Mouse (Mus musculus) lung, adult 2 months (tissue): ENCODE data around the gene Gspt1. TPM values are rescaled to one million over a fixed set of nuclear protein-coding genes. Genes with fewer than 3 reads are reported as not detected.
"Not testable (repeated sequence)": the region's sequence is repeated elsewhere in the genome, so short reads cannot be mapped to it uniquely, and the experiment has no call there.

Experiments
- DNase-seq: peaks from one replicate; pipeline ENCODE4 v3.0.0; 2022
- H3K4me1 ChIP-seq: fragments of 200-500 bp; 2 replicates; pipeline ENCODE4 v1.6.1; 2011; ENCODE audit warnings: low read length; ENCODE audit not compliant: control insufficient read depth, insufficient read depth
- H3K4me3 ChIP-seq: fragments of 200-500 bp; replicated peaks from 2 replicates; pipeline ENCODE3; 2011; ENCODE audit warnings: low read depth, mild to moderate bottlenecking, control low read depth, low read length; ENCODE audit errors: extremely low read depth
- CTCF ChIP-seq: fragments of 200-500 bp; IDR thresholded peaks from 2 replicates; pipeline ENCODE4 v1.5.1; 2011; ENCODE audit warnings: mild to moderate bottlenecking, low read length, control low read depth; ENCODE audit not compliant: insufficient read depth
- POLR2A ChIP-seq: fragments of 200-500 bp; IDR thresholded peaks from 2 replicates; pipeline ENCODE4 v1.6.1; 2011; ENCODE audit warnings: low read depth, mild to moderate bottlenecking, control low read depth, low read length, borderline replicate concordance; ENCODE audit errors: extremely low read depth
- WGBS: fragments of 180-500 bp; shearing (Covaris S2); methylation state at CpG from one replicate; pipeline ENCODE4 v1.1.7; 2018; 5-methylcytosine and 5-hydroxymethylcytosine counted together
- polyA plus RNA-seq: library from polyadenylated mRNA; depleted of rRNA; stranded (reverse); fragments of >200 nt; gene quantifications from 2 replicates; pipeline ENCODE4 v1.2.3, GENCODE M21; 2012; rRNA removed

Gspt1 gene
- 23.5 and 33.7 TPM in 2 replicates for polyA plus RNA-seq

DNA sequence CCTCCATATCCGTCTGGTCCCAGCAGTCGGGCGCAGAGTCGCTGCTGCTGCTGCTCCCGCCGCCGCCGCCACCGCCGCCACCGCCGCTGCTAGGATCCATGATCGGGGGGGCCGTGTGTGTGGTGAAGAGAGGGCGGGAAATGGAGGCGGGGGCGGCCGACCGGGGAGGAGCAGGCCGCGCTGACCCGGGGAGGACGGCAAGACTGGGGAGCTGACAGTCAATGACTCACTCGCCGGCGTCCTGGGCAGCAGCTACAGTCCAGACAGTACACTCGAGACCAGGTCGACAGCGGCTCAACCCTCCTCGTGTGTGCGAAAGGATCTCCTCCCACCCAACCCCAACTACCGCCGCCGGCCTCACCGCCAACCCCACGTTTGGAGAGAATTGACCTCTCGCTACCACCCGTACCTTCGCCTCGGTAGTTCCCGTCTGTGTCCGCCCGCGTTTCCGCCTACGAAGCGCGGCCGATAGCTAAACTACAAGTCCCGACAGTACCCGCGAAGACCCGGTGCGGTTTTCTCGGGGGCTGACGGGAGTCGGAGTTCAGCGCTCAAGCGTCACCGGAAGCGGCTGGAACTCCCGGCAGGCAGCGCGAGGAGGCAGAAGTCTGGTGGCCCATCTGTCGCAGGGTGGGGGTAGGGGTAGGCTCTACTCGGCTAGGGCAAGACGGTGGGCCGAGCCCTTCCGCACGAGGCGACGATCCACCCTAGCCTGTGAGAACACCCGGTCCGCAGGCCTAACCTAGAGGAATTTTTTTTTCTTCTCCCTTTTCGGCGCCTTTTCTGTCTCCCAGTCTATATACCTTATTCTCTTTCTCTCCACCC is at the start of gene Gspt1:
Gspt1 (minus strand) TSS at position 428 of the 825 bp plus-strand sequence.
- TF ChIP-seq POLR2A, result peak; percentile 96
- no peak for TF ChIP-seq CTCF
- Histone ChIP-seq H3K4me1 (peaks cover 6% of the 10 kb centered on the region), H3K4me3 (peak within 1 kb of the TSS; percentile 93)
- under 1% methylated on average over 76 of the region's 76 CpGs for WGBS
- peak; percentile 95 for DNase-seq

DNA sequence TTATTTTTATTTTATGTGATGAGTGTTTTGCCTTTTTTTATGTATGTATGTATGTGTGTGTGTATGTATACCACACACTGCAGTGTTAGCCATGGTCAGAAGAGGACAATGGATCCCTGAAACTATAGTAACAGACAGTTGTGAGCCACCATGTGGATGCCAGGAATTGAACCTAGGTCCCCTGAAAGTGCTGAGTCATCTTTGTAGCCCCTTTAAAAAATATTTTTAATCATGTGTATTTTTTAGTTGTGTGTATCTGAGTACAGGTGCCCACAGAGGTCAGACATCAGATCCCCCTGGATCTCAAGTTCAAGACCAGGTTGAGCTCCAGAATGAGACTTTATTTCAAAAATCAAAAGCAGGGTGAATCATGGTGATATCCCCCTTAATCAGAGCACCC is 49.6 kb upstream of the Gspt1 start:
- Histone ChIP-seq H3K4me3 (no peak overlapping the region), H3K4me1 (no peaks in the 10 kb centered on the region)
- no peak for DNase-seq
- TF ChIP-seq POLR2A (no peak), CTCF (no peak)

DNA sequence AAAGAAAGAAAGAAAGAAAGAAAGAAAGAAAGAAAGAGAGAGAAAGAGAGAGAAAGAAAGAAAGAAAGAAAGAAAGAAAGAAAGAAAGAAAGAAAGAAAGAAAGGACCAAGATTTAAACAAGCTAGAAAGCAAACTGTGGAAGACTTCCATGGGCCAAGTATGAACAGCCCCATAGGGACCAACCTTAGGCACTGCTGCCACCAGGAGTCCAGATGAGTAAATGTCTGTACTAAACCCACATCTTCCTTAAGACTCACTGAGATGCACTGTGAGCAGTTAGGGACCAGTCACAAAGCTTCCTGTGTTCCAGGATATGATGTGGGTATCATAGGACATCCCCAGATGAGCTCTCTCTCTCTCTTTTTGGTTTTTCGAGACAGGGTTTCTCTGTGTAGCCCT is 43.6 kb upstream of the Gspt1 start:
- not testable (repeated sequence) for DNase-seq

DNA sequence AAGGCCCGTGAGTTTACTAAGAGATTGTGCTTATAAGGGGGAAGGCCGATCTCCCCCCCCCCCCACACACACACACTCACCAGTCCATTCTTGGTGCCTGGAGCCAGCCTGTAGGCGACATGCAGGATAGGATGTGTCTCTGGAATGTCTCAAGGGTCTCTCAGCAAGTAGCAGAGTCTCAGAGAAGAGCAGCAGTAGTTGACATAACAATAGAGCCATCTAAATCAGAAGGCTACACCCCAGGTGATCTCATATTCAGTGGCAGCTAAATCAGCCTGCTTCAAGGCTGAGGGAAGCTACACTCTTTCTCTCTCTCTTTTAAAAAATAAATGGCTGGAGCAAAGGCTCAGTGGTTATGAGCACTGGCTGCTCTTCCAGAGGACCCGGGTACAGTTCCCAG is 41.5 kb upstream of the Gspt1 start:
- H3K4me1 ChIP-seq, H3K4me3 ChIP-seq, DNase-seq: not testable (repeated sequence)
- 80% methylated on average over 4 of the region's 4 CpGs for WGBS

More for the DNA sequence above, 43.6 kb upstream of the Gspt1 start:
- 57% methylated on average over 1 of the region's 1 CpGs for WGBS
- TF ChIP-seq CTCF, result peak; percentile 13; the same call in 1 of the 2 replicates
- H3K4me3 ChIP-seq, H3K4me1 ChIP-seq: not testable (repeated sequence)

DNA sequence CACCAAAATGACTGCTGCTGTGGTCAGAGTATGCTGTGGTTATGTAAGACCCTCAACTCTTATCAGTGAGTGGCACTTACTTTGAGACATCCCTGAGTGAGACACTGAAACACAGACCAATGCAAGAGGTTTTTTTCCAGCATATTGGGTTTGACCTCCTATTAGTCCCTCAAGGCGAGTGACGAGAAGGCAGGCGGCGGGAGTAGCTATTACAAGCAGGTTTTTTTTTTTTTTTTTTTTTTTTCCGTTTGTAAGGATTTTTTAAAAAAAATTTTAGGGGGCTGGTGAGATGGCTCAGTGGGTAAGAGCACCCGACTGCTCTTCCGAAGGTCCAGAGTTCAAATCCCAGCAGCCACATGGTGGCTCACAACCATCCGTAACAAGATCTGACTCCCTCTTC is 34.7 kb upstream of the Gspt1 start:
- DNase-seq, H3K4me3 ChIP-seq, H3K4me1 ChIP-seq: not testable (repeated sequence)
- WGBS, result 91% methylated on average over 8 of the region's 8 CpGs

DNA sequence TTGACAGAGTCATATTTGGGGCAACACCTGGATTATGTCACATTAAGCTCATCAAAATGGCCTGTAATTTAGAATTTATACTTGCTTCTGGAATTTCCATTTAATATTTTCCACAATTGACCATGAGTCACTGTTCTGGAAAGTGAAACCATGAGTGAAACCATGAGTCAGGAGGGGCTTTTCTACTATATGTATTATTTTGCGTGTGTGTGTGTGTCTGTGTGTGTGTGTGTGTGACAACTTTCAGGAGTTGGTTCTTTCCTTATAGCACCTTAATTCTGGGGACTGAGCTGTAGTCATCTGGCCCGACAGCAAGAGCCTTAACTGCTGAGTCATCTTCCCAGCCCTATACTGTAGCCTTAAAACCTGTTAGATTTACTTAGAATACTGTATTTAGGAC is 31.8 kb upstream of the Gspt1 start:
- Histone ChIP-seq H3K4me1 (no peaks in the 10 kb centered on the region), H3K4me3 (no peak overlapping the region)
- DNase-seq, result no peak
- TF ChIP-seq POLR2A, result no peak
- no peak for TF ChIP-seq CTCF
- WGBS, result 80% methylated on average over 2 of the region's 2 CpGs

DNA sequence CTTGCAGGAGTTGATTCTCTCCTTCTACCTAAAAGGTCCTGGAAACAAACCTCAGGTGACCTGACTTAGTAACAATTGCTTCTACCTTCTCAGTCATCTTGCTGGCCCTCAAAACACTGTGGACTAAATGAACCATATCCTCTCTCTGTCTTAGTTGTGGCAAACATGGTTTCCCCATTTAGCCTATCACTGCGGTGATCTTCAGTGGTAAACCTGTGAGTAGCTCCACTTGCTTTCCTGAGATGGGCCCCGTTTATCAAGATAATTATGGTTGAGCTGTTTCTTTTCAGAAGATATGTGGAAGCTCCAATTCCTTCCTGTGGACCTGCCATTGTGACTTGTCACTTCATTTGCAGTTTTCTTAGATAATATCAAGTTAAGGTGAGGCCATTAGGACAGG is 30.8 kb upstream of the Gspt1 start:
- H3K4me1 ChIP-seq, result no peaks in the 10 kb centered on the region
- 73% methylated on average over 2 of the region's 2 CpGs for WGBS
- no peak for TF ChIP-seq POLR2A
- no peak for TF ChIP-seq CTCF
- no peak for DNase-seq
- H3K4me3 ChIP-seq, result no peak overlapping the region

DNA sequence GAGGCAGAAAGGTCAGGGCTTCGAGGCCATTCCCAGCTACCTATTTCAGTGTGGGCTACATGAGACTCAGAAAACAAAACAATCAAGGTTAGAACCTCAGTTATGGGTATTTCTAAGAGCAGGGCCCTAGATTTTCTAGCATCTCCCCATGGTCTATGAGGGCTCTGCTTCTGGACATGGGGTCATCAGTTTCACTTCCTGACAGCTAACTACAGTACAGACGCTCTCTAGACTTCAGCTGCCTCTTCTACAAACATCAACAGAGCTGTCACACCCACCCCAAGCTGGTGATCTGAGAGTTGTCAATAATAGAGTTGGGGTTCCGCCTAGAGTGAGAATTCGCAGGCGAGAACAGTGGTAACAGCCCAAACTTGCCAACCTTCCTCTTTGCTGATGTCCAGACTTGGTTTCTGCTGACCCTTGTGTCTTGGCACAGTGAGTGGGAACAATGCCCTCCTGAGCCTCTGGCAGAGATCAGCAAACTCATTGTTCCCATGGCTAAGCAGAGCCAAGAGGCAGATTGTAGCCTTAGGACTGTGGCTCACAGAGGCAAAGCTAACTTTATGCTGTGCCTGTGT is 28.6 kb upstream of the Gspt1 start:
- no peak for TF ChIP-seq POLR2A
- Histone ChIP-seq H3K4me1 (no peaks in the 10 kb centered on the region), H3K4me3 (no peak overlapping the region)
- 71% methylated on average over 5 of the region's 5 CpGs for WGBS
- DNase-seq, result no peak

DNA sequence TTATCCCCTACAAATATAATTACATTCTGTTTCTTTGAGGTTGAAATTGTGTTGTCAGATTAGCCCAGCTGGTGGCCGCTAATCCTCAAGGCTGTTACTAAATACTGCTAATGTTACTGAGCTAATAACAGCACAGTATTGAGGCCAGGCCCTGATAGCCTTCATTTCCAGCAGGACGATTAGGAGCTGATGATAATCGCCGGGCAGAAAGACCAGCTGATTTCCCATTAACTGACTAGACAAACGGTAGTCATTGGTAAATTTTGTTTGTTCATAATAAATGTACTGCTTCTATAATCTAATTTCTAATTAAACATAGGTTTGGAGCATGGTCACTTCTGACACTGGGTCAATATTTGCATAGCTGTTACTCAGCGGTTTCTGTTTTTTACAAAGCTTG is 24.7 kb upstream of the Gspt1 start:
- Histone ChIP-seq H3K4me3 (no peak overlapping the region), H3K4me1 (no peaks in the 10 kb centered on the region)
- 66% methylated on average over 6 of the region's 6 CpGs for WGBS
- no peak for TF ChIP-seq CTCF
- no peak for TF ChIP-seq POLR2A
- no peak for DNase-seq

DNA sequence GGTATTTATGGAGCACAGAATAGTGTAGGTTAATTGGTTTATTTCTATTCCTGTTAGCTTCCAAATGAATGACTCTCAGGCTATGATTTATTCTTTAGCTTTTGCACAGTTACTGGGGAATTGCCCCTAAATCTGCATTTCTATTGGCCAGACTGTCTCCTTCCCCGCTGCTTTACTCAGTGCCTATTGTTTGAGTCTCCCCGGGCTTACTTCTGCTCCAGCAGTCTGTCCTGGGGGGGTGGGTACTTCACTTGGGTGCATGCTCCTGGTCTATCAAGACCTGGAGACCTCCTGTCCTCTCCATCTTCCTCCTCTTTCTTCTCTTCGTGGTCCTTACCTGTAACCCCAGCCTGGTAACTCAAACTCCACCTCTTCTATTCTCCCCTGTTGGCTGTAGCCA is 22.8 kb upstream of the Gspt1 start:
- Histone ChIP-seq H3K4me3 (no peak overlapping the region), H3K4me1 (no peaks in the 10 kb centered on the region)
- TF ChIP-seq POLR2A (no peak), CTCF (no peak)
- 54% methylated on average over 3 of the region's 3 CpGs for WGBS
- DNase-seq, result no peak
